Mouse (Mus musculus): Measurements from ENCODE around the gene Hoxc4. TPM values are rescaled to one million over a fixed set of nuclear protein-coding genes. Genes with fewer than 3 reads are reported as not detected.

Gene Hoxc4
- polyA plus RNA-seq, 2 experiments: 0.05 to 0.07 TPM

DNA sequence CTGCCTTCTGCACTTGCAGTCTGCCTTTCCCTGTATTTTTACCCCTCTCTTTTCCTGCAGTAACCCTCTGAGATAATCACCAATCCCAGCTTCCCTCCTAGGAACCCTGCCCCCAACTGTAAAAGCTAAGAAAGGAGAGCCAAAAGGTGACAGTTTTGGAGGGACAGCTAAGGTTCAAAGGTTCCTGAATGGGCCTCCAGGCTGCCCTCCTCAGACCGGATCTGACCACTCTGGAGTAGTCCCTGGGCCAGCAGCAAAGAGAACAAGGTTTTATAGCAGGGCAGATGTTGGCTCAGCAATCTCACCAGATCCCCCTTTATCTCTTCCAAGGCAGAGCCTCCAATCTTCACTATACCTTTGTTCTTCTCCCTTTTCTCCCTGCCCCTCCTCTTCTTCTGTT, 23.5 kb downstream of the Hoxc4 start:
- Histone ChIP-seq H3K27me3 (ENCODE audit: control insufficient read depth, insufficient read depth, low read length) (peaks cover 58% of the 10 kb centered on the region), H3K27ac (no peak overlapping the region), H3K4me2 (ENCODE audit: low read depth) (no peak overlapping the region), H3K4me3 (ENCODE audit: insufficient read depth in 1 of 2, low read depth in 2 of 2, low read length in 2 of 2) (no peak overlapping the region), H3K9ac (replicated peaks) (no peak overlapping the region), H3K9me3 (ENCODE audit: control insufficient read depth, low read length) (no peaks in the 10 kb centered on the region), H3K4me1 (replicated peaks; ENCODE audit: control insufficient read depth in 2 of 2, insufficient read depth in 2 of 2, low read length in 1 of 2) (no peaks in the 10 kb centered on the region), H3K36me3 (replicated peaks; ENCODE audit: control insufficient read depth, insufficient read depth, low read depth) (no peaks in the 10 kb centered on the region)
- DNase-seq (ENCODE audit: low read depth in 3 of 3, low spot score in 3 of 3) (no peak), ATAC-seq (ENCODE audit: insufficient read depth) (no peak)
- 12% methylated on average over 1 of the region's 1 CpGs for WGBS (ENCODE audit: insufficient replicate concordance)
- no peak for TF ChIP-seq EP300 (IDR thresholded peaks at IDR 0.05; ENCODE audit: low read depth)
- TF ChIP-seq CTCF (IDR thresholded peaks at IDR 0.05; ENCODE audit: low read depth): no peak

DNA sequence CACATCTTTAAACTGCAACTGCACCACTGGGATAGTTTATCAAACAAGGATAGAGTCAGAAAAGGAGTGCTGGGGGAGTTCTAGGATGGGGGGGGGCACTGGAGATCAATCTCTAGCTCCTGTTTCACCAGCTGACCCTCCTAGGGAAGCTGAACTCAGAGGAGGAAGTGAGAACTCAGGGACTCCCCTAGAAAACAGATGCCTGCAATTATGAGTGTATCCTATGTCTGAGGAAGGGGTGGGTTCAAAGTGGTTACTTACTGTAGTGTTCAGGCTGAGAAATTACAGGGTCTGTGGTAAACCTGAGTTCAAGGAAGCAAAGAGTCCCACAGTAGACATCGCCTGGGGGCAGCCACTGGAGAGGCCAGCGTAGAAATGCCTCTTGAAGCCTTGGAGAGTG, 32.9 kb downstream of the Hoxc4 start:
- Histone ChIP-seq H3K4me1 (replicated peaks; ENCODE audit: control insufficient read depth in 2 of 2, insufficient read depth in 2 of 2, low read length in 1 of 2) (no peaks in the 10 kb centered on the region), H3K9me3 (ENCODE audit: control insufficient read depth, low read length) (no peaks in the 10 kb centered on the region), H3K36me3 (replicated peaks; ENCODE audit: control insufficient read depth, insufficient read depth, low read depth) (no peaks in the 10 kb centered on the region), H3K27me3 (ENCODE audit: control insufficient read depth, insufficient read depth, low read length) (peaks cover 16% of the 10 kb centered on the region), H3K4me2 (ENCODE audit: low read depth) (no peak overlapping the region), H3K9ac (replicated peaks) (no peak overlapping the region), H3K27ac (no peak overlapping the region), H3K4me3 (ENCODE audit: insufficient read depth in 1 of 2, low read depth in 2 of 2, low read length in 2 of 2) (no peak overlapping the region)
- no peak for TF ChIP-seq EP300 (IDR thresholded peaks at IDR 0.05; ENCODE audit: low read depth)
- ATAC-seq (ENCODE audit: insufficient read depth) (no peak), DNase-seq (ENCODE audit: low read depth in 3 of 3, low spot score in 3 of 3) (no peak)
- WGBS (ENCODE audit: insufficient replicate concordance): 59% methylated on average over 2 of the region's 2 CpGs

DNA sequence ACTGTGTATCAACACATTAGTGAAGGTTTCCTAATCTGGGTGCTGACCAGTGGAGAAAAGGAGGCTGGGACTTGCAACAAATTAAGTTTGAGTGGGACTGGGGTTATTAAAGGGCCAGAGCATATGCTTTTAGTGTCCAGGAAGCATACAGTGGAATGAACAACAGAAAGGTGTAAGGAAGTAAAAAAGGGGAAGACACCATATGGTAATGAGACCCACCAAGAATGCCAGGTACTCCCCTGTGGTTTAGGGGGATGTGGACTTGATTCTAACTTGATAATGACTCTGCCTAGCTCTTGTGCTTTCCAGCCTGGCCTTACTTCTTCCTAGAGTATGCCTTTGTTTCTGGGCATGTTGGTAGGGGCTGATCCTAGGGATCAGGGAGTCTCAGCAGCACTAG, 34.5 kb downstream of the Hoxc4 start:
- Histone ChIP-seq H3K4me3 (ENCODE audit: insufficient read depth in 1 of 2, low read depth in 2 of 2, low read length in 2 of 2) (no peak overlapping the region), H3K27ac (no peak overlapping the region), H3K4me1 (replicated peaks; ENCODE audit: control insufficient read depth in 2 of 2, insufficient read depth in 2 of 2, low read length in 1 of 2) (no peaks in the 10 kb centered on the region), H3K27me3 (ENCODE audit: control insufficient read depth, insufficient read depth, low read length) (peaks cover 23% of the 10 kb centered on the region), H3K36me3 (replicated peaks; ENCODE audit: control insufficient read depth, insufficient read depth, low read depth) (no peaks in the 10 kb centered on the region), H3K9me3 (ENCODE audit: control insufficient read depth, low read length) (no peaks in the 10 kb centered on the region), H3K4me2 (ENCODE audit: low read depth) (no peak overlapping the region), H3K9ac (replicated peaks) (no peak overlapping the region)
- DNase-seq (ENCODE audit: low read depth in 3 of 3, low spot score in 3 of 3): no peak
- ATAC-seq (ENCODE audit: insufficient read depth): no peak
- TF ChIP-seq EP300 (IDR thresholded peaks at IDR 0.05; ENCODE audit: low read depth) (no peak), CTCF (IDR thresholded peaks at IDR 0.05; ENCODE audit: low read depth) (no peak)

DNA sequence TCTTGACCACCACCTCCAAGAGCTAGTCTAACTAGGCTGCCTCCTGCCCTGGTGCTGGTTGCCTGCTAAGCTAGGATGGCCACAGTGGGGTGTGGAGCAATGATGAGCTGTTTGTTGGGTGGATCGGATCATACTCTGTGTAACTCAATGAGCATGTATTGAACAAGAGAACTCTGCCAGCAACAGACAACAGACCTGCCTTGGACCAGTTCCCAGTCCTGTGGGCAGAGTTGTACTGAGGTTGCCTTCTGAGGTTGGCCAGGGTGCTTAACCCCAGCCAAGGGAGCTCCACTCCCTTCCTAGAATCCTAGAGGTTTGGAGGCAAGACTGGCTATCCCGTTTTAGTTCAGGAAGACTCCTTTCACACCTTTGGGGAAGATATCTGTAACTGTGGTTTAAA, 37.7 kb downstream of the Hoxc4 start:
- no peak for DNase-seq (ENCODE audit: low read depth in 3 of 3, low spot score in 3 of 3)
- H3K9ac ChIP-seq (replicated peaks): no peak overlapping the region
- TF ChIP-seq CTCF (IDR thresholded peaks at IDR 0.05; ENCODE audit: low read depth) (no peak), EP300 (IDR thresholded peaks at IDR 0.05; ENCODE audit: low read depth) (no peak)
- no peaks in the 10 kb centered on the region for H3K4me1 ChIP-seq (replicated peaks; ENCODE audit: control insufficient read depth in 2 of 2, insufficient read depth in 2 of 2, low read length in 1 of 2)
- WGBS (ENCODE audit: insufficient replicate concordance): 24% methylated on average over 2 of the region's 2 CpGs
- no peak overlapping the region for H3K4me3 ChIP-seq (ENCODE audit: insufficient read depth in 1 of 2, low read depth in 2 of 2, low read length in 2 of 2)
- H3K4me2 ChIP-seq (ENCODE audit: low read depth): no peak overlapping the region
- peaks cover 55% of the 10 kb centered on the region for H3K27me3 ChIP-seq (ENCODE audit: control insufficient read depth, insufficient read depth, low read length)
- no peak overlapping the region for H3K27ac ChIP-seq
- no peaks in the 10 kb centered on the region for H3K9me3 ChIP-seq (ENCODE audit: control insufficient read depth, low read length)
- ATAC-seq (ENCODE audit: insufficient read depth): no peak
- no peaks in the 10 kb centered on the region for H3K36me3 ChIP-seq (replicated peaks; ENCODE audit: control insufficient read depth, insufficient read depth, low read depth)

DNA sequence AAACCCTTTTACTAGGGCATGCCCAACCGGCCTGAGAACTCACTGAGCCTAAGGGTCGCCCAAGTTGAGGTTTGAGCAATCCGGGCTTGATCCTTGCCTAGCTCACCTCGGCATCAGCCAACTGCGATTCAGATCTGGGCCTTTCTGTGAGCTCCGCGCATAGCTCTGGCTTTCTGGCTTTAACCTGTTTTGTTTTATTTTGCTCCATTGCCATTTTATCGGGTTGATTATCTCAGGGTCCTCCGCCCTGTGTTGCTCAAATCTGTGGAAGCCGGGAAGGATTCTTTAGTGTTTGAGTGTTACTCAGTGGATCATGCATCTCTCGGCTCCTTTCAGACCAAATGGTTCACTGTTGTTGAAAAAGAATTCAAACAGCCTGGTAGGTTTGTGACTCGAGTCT, 40.0 kb downstream of the Hoxc4 start:
- Histone ChIP-seq H3K27me3 (ENCODE audit: control insufficient read depth, insufficient read depth, low read length) (peaks cover 76% of the 10 kb centered on the region), H3K9ac (replicated peaks) (no peak overlapping the region)

More for the DNA sequence above, 40.0 kb downstream of the Hoxc4 start:
- Histone ChIP-seq H3K36me3 (replicated peaks; ENCODE audit: control insufficient read depth, insufficient read depth, low read depth) (no peaks in the 10 kb centered on the region), H3K4me2 (ENCODE audit: low read depth) (no peak overlapping the region), H3K27ac (no peak overlapping the region), H3K4me3 (ENCODE audit: insufficient read depth in 1 of 2, low read depth in 2 of 2, low read length in 2 of 2) (no peak overlapping the region), H3K9me3 (ENCODE audit: control insufficient read depth, low read length) (no peaks in the 10 kb centered on the region), H3K4me1 (replicated peaks; ENCODE audit: control insufficient read depth in 2 of 2, insufficient read depth in 2 of 2, low read length in 1 of 2) (no peaks in the 10 kb centered on the region)
- ATAC-seq (ENCODE audit: insufficient read depth) (no peak), DNase-seq (ENCODE audit: low read depth in 3 of 3, low spot score in 3 of 3) (no peak)
- 9% methylated on average over 12 of the region's 12 CpGs for WGBS (ENCODE audit: insufficient replicate concordance)
- TF ChIP-seq CTCF (IDR thresholded peaks at IDR 0.05; ENCODE audit: low read depth): no peak
- no peak for TF ChIP-seq EP300 (IDR thresholded peaks at IDR 0.05; ENCODE audit: low read depth)

Measured in liver, embryonic 14.5 days (tissue).